Mouse (Mus musculus): ENCODE results near the gene Galnt14.

Gene Galnt14

DNA sequence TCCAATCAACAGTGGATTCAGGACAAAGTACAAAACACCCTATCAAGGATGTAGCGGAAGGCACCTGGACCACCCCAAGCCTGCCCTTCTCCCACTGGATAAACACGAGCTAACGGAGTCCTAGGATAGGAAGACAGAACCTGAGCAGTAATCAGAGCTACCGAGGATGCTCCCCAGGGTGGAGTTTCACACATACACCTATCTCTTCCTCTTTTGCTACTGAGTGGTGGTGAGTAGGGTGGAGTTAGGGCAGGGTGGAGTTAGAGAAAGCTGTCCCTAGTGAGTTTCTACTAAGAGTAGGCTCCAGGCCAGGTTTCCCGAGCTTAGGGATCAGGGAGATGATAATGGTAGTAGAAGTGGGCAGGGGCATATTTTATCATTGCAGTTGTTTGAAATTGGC, 197.4 kb downstream of the Galnt14 start:
- in situ Hi-C loops (cut with MseI, MboI), result no loop called here

DNA sequence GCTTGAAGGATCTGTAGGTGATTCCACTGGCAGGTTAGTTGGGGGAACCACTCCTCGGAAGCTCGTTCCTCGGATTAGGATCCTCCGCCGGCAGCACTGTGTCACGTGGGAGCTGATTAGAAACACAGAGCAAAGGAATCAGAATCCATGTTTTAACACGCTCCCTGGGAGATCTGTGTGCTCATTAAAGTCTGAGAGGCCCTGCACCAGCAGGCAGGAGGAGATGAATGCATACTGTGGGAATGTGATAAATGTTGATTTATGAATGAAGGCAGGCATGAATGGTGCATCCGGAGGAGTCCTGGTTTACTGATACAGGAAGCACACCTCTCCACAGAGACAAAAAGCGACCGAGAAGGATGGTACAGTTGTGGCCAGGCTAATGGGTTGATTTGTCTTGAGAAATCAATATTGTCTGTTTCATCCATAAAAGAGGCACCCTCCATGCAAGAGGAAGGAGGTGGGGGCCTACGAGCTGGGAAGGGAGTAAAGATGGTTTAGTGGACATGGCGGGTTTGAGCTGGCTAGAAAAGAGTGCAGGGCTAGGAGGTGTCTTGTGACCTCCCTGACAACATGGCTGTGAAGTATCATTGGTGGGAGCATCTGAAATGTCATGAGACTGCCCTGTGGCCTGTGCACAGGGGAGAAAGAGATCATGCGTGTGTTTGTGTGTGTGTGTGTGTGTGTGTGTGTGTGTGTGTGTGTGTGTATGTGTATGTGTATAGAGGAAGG, 202.3 kb downstream of the Galnt14 start:
- in situ Hi-C loops (cut with MseI, MboI), result no loop called here

DNA sequence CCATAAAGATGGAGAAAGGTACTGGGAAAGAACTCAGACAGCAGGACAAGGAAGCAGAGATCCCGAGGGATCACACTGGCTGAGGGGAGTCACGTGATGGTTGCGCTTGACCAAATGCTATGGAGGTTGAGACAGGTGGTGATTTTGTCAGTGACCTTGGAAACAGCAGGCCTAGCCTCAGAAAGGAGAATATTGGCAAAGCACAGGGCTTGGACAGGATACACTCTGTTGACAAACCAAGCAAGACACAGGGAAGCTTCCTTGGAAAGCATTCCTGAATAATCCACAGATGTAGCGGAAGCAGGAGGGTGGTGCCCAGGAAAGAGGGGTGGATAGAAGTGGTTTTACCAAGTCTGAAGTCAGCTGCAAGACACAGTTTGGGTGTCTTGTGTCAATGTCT, 206.1 kb downstream of the Galnt14 start:
- in situ Hi-C loops (cut with MseI, MboI), result no loop called here

DNA sequence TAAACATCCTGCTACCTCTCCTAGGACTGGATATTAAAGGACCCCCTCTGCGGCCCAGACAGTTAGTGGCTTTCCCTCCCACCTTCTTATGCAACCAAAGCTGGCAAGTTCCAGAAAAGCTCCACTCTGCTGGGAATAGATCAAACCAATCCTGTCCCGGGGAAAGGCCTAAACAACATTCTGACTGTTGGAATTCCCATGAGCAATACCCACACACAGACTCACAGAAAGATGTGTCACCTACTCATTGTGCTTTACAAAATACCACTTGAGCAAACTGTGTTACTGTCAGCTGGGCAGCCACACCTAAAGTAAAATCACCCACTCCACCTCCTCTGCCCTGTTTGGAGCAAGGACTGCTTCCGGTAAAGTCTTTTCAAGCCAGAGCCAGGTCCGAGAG, 207.6 kb downstream of the Galnt14 start:
- in situ Hi-C loops (cut with MseI, MboI), result no loop called here

DNA sequence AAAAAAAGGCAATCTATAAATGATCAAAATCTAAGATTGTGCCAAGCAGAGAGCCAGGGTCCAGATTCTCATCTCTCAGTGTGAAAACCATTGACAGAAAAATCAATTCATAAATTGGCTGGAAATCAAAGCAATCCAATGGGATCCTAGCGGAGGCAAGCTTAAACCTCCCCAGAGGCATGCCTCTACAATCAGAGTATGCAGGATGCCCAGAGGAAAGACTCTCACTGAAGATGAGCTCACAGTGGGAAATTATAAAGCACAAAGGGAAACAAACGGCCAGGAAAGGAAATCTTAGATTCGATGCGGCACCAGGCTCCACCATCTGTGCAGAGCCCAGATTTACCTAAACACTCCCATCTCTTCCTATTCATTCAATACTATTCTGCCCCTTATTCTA, 220.7 kb downstream of the Galnt14 start:
- in situ Hi-C loops (cut with MseI, MboI), result no loop called here

DNA sequence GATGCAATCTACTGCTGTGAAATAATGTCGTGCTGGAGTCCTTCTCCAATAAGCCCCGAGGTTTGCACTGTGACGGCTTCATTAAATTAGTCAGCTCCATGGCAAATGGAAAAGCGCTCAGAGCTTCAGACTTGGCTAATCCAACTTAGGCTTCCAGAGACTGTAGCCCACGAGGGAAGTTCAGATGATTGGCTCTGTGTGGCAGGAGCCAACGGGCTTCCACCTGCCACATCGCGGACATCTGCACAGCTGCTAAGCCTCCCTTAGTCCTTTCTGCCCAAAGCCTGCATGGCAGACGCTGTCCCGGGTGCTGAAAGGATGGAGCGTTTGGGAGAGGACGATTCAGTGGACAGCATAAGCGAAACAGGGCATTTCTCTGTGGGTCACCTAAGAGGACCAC, 222.5 kb downstream of the Galnt14 start:
- in situ Hi-C loops (cut with MseI, MboI), result no loop called here

DNA sequence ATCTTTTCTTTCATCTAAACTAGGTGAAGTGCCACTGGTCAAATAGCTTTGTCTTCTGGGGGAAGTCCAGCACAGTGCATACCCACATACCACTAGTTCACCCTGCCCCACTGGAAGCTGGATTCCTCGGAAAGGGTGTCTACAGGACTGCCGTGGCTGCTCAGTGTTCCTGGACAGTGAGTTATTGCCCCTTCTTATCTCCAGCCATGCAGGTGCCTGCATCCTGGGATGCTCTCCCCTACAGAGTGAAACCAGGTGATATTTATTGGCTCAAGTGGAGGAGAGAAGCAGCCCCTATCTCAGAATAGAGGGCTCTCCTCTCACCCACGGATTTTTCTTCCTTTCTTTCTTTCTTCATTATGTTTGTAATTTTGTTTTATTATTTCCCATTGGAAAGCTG, 222.9 kb downstream of the Galnt14 start:
- in situ Hi-C loops (cut with MseI, MboI), result no loop called here

DNA sequence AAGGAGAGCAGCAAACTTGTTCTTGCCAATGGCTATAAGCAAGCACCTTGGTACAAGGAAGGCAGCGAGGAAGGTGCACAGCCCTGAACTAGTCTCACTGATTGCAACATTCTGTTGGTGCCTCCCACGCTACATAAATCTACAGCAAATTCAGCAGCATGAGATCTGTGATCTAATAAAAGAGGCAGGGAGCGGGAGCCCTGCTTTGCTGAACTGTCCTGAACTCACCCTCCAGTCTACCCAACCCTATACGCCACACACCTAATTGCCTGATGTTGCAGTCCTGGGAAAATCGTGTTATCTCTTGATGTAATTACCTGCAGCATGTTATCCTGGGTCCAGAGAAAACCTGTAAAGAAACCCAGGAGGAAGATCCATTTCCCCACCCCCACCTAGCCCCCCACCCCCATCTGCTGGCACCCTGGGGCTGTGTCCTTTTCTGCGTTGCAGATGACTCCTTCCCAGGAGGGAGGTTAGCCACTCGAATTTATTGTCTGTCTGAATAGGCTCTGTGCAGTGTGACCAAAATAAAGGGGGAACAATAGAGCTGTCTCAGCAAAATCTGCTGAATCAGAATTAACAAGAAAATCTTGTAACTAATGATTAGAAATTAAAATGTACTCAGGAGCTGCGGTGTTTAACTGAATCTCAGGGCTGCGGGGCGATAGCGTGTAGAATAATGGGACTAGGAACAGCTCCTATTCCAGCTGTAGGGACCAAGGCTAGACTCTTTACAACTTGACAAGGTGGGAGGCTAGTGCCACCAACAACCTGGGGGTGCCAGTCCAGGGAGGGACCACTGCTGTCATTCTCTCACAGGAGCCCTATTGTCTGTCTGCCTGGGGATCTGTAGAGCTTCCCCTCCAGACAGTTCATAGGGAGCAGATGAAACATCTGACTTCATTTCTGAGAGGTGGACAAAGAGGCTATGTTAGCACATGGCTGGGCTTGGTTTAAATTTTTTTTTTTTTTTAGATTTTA, 232.9 kb downstream of the Galnt14 start:
- in situ Hi-C loops (cut with MseI, MboI), result no loop called here

DNA sequence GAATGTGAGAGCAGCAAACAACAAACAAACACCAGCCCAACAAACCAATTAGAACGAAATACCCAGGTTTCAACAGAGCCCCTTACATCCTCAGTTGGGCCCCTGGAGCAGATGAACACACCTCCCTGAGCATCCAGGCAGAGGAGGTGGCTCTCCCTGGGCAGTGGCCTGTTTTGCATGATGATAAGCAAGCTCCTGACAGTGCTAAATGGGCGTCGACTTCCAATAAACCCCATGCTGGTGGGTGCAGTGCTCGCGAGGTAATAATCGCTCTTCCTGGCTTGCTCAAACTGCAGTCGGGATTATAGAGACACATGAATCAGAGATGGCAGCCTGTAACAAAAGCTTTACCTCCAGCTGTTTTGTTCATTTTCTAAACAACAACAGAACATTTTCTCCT, 235.9 kb downstream of the Galnt14 start:
- in situ Hi-C loops (cut with MseI, MboI), result no loop called here

DNA sequence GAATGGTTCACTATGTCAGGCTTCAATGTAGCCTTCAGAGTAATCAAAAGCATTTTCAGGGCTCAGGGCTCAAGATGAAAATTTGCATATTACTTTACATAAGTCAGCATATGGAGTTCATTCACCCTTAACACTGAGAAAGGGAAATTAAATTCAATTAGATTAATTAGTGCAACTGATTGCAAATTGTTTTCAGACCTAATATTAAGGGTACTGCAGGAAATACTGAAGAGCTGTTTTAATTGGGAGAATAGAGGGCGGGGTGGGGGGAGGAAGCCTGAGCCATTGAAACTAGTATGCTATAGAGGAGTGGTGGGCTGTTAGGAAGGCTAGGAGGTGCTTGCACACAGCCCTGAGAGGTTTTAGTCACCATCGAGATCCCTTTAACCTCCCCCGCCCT, 237.2 kb downstream of the Galnt14 start:
- in situ Hi-C loops (cut with MseI, MboI), result no loop called here

DNA sequence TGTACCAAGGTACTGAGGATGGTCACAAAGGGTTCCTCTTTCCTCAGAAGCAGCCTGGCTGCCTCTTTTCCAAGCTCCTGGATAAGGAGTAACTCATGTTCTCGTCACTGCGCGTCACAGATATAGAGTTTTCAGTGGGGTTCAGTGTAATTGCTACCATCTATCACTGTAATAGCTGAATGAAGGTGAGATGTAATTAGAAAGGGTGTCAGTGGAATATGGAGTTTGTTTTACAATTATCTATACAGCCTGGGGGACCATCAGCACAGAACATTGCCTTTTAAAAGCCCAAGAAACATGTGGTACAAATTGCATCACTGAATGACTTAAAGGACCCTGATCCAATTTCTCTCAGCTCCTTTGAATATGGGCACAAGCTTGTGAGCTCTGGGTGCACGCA, 249.4 kb downstream of the Galnt14 start:
- in situ Hi-C loops (cut with MseI, MboI), result no loop called here

DNA sequence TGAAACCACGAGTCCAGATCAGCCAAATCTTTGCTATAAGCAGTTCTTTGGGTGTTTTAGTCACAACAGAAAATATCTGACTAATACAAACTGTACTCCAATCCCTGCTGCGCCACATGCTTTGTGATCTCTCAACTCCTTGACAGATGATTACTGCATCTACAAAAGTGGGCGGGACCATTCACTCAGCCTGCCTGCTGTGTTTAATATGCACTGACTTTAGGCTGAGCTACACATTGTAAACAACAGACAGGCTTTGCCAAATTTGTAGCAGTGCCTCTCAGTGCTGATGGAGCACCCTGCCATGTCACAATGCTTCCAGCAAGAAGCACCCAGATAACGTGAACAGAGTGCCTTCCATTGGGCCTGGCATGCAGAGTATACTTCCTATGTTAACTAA, 251.5 kb downstream of the Galnt14 start:
- in situ Hi-C loops (cut with MseI, MboI), result no loop called here

DNA sequence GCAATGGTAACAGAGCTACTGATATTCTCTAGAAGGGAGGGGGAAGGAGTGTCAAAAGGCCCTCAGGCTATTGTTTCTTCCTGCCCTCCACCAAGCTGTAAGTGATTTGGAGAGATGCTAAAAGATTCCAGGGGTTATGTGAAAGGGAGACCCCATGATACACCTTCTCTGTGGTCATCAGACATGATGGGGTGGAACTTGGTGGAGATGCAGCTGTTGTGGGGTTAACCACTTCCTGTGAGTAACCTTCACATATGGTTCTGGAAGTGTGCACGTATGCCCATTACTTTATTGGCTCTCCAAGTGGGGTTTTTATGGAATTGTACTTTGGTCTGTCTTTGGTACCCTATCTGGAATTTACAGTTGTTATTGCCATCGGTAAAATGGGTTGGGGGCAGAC, 253.7 kb downstream of the Galnt14 start:
- in situ Hi-C loops (cut with MseI, MboI), result no loop called here

DNA sequence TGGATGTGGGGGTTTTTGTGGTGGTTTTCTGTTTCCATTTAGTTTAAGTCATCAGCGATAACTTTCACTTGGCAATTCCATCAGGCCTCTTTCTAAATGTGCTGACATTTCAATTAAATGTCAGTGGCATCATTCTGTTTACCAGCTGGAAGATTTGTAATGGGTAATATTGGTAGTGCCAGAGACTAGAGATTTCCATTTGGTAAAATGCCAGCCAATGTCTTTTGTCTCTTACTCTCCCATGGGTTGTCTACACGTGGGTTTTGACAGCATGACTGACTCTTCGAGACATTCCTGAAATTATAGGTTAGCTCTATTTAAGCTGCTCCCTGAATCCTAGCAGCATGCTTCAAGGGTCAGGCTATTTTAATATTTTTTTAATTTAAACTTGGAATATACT, 256.6 kb downstream of the Galnt14 start:
- in situ Hi-C loops (cut with MseI, MboI), result no loop called here

DNA sequence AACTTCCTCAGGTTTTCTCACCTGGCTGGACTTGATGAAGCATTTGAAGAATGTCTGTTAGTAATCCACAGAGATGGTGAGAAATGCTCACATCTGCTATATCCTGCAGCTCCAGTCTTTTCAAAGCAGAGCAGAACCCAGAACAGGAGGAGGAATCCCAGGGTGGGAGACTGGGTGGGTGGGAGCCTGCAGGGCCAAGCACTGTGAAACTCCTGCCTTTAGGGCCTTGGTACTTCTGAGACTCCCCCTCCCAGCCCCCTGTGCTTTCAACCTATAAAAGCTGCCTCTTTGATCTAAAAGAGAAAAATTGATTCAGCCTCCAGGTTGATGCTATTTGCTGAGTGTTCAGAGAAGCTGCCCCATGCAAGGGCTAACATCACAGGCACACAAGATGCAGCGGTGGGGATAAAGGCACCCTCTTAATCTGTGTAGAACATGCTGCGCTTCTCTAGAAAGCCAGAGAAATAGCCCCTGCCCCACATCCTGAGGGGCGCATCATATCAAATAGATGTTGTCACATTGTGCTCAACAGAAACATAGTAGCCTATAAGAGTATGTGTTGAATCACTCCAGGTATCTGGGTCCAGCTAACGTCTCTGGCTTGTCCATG, 258.0 kb downstream of the Galnt14 start:
- in situ Hi-C loops (cut with MseI, MboI), result no loop called here

DNA sequence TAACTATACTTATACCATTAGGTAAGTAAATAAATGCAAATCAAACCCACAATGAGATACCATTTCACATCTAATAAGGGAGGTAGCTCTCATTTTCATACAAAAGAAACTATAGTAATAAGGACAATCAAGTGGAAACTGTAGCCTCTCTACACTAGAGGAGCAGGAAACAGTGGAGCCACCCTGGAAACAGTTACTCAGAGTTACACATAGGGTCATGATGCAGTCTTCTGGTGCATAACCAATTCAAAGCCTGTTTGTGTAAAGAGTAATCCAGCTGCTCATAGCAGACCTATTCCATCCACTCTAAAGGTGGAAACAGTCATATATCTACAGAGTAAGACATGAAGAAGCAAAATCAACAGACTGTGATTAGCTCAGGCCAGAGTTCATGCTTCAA, 261.1 kb downstream of the Galnt14 start:
- in situ Hi-C loops (cut with MseI, MboI), result no loop called here
